In the genomic region with DNA sequence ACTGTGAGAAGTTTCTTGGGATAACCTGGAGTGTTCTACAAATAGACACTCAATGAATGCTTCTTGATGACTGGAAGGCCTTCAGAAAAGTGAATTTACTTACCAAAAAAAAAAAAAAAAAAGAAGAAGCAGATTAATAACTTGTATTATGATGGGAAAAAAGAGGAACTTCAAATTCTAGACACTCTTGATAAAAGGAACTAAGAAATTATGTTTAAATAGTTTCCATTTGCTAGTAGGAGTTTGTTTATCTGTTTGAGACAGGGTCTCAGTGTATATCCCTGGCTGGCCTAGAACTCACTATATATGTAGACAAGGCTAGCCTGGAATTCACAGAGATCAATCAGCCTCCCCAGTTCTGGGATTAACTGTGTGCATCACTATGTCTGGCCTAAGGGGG, we compare ENCODE assay signal across 25 mouse cellular contexts. TPM values are rescaled to one million over a fixed set of nuclear protein-coding genes. Genes with fewer than 3 reads are reported as not detected.
DNase-seq lines count a peak whose midpoint lies in the region; ATAC-seq and TF ChIP-seq lines count a peak whose summit lies in the region.
"Had no signal": no experiment of that assay in that cellular context is flagged by ENCODE, and none has a peak within 500 bp of the region (broad histone marks: within the 10 kb centered on the region; RNA-seq: fewer than 3 reads in every experiment).

No protein-coding gene starts in this region.

- H3K36me3 ChIP-seq in MEL (ENCODE audit: control insufficient read depth in 1 of 2, insufficient read depth in 2 of 2, low read length in 2 of 2): peaks cover 0 to 9% of the 10 kb centered on the region in 2 experiments; a peak in 2 of 4 replicates
- H3K36me3 ChIP-seq in midbrain, embryonic 11.5 days (ENCODE audit: control insufficient read depth, insufficient read depth, low read length): no peaks in the 10 kb centered on the region
- no peaks in the 10 kb centered on the region for H3K36me3 ChIP-seq in hindbrain, embryonic 11.5 days (ENCODE audit: control insufficient read depth, insufficient read depth, low read length)
- H3K36me3 ChIP-seq: forebrain, embryonic 12.5 days; G1E; heart, embryonic 10.5 days; hindbrain, embryonic 10.5 days; hindbrain, embryonic 15.5 days had no signal

- H3K4me2 ChIP-seq in midbrain, embryonic 11.5 days: no peak overlapping the region
- H3K4me2 ChIP-seq in hindbrain, embryonic 11.5 days (replicated peaks; ENCODE audit: low read depth, low read length): no peak overlapping the region
- H3K4me2 ChIP-seq: embryonic facial prominence, embryonic 13.5 days; forebrain, embryonic 12.5 days; hindbrain, embryonic 15.5 days had no signal

- ATAC-seq in common myeloid progenitor, adult 5-6 weeks (replicated peaks; ENCODE audit: low read depth, poor library complexity, severe bottlenecking): peak; percentile 62; the same call in 1 of the 2 replicates
- ATAC-seq in megakaryocyte progenitor cell, adult 5-6 weeks (replicated peaks; ENCODE audit: poor library complexity): peak; percentile 52
- no peak for ATAC-seq in midbrain, embryonic 11.5 days (ENCODE audit: low FRiP score)
- no peak for ATAC-seq in hindbrain, embryonic 11.5 days (ENCODE audit: low FRiP score)
- ATAC-seq in monocyte, adult 5-6 weeks (replicated peaks; ENCODE audit: insufficient number of reproducible peaks, low FRiP score, low TSS enrichment, poor library complexity, severe bottlenecking): no peak; the same call in 1 of the 2 replicates
- ATAC-seq: activated CD4-positive, CD25-positive, alpha-beta regulatory T cell, adult 4 months; CD4-positive, CD25-positive, alpha-beta regulatory T cell, adult 4 months; forebrain, embryonic 16.5 days; intestine, embryonic 16.5 days; Patski had no signal

- H3K9me3 ChIP-seq in MEL (replicated peaks; ENCODE audit: insufficient read depth, low read length): no peaks in the 10 kb centered on the region
- no peaks in the 10 kb centered on the region for H3K9me3 ChIP-seq in midbrain, embryonic 11.5 days (ENCODE audit: control insufficient read depth, low read length)
- H3K9me3 ChIP-seq in hindbrain, embryonic 11.5 days (ENCODE audit: control insufficient read depth, low read length): no peaks in the 10 kb centered on the region
- H3K9me3 ChIP-seq: embryonic facial prominence, embryonic 13.5 days; forebrain, embryonic 12.5 days; G1E; heart, embryonic 10.5 days; hindbrain, embryonic 10.5 days; hindbrain, embryonic 15.5 days had no signal

- H3K9ac ChIP-seq in MEL (ENCODE audit: control insufficient read depth, low read depth, low read length, poor library complexity, severe bottlenecking): no peak overlapping the region
- no peak overlapping the region for H3K9ac ChIP-seq in midbrain, embryonic 11.5 days (ENCODE audit: low read length)
- H3K9ac ChIP-seq in hindbrain, embryonic 11.5 days (ENCODE audit: low read depth, low read length): no peak overlapping the region
- H3K9ac ChIP-seq: embryonic facial prominence, embryonic 13.5 days; forebrain, embryonic 12.5 days; hindbrain, embryonic 15.5 days had no signal

- no peaks in the 10 kb centered on the region for H3K79me2 ChIP-seq in MEL (ENCODE audit: control insufficient read depth, insufficient read depth, low read length, poor library complexity)

- TF ChIP-seq RAD21 in MEL (IDR thresholded peaks at IDR 0.05; ENCODE audit: low read depth, low read length): no peak; the same call in 1 of the 2 replicates

- TF ChIP-seq POLR2A in MEL (IDR thresholded peaks at IDR 0.05; ENCODE audit: control insufficient read depth in 1 of 2, insufficient read depth in 1 of 2, low read depth in 1 of 2, low read length in 2 of 2, poor library complexity in 1 of 2): no peak

- peaks cover 4 to 18% of the 10 kb centered on the region in 2 experiments; a peak in 3 of 4 replicates for H3K4me1 ChIP-seq in MEL (ENCODE audit: control insufficient read depth in 1 of 2, insufficient read depth in 2 of 2, low read length in 2 of 2)
- H3K4me1 ChIP-seq in midbrain, embryonic 11.5 days (ENCODE audit: control insufficient read depth, insufficient read depth, low read length): no peaks in the 10 kb centered on the region
- H3K4me1 ChIP-seq in hindbrain, embryonic 11.5 days (replicated peaks; ENCODE audit: control insufficient read depth, insufficient read depth, low read length): no peaks in the 10 kb centered on the region
- H3K4me1 ChIP-seq: embryonic facial prominence, embryonic 13.5 days; forebrain, embryonic 12.5 days; heart, embryonic 10.5 days; hindbrain, embryonic 10.5 days; hindbrain, embryonic 15.5 days had no signal

- no peak for TF ChIP-seq CTCF in MEL (IDR thresholded peaks at IDR 0.05 in 2 of 3, conservative IDR thresholded peaks at IDR 0.05 in 1 of 3; ENCODE audit: control insufficient read depth in 1 of 3, insufficient read depth in 1 of 3, low read depth in 2 of 3, low read length in 3 of 3, poor library complexity in 1 of 3, severe bottlenecking in 1 of 3)

- peak; percentile 35 for DNase-seq in A20 (ENCODE audit: low read depth, low spot score)
- DNase-seq in MEL (ENCODE audit: low read depth, low spot score): peak; percentile 75
- no peak for DNase-seq in midbrain, embryonic 11.5 days (ENCODE audit: low spot score, missing footprints)
- DNase-seq in hindbrain, embryonic 11.5 days (ENCODE audit: low spot score): no peak
- DNase-seq: adrenal gland, postnatal 14 days; cerebellum, adult 11 months; cerebellum, adult 8-10 months; cerebellum, postnatal 14 days; gastrocnemius, postnatal 14 days; heart, adult 18-20 months; heart, postnatal 10 days had no signal

- no peak overlapping the region for H3K4me3 ChIP-seq in MEL (ENCODE audit: control insufficient read depth in 1 of 2, insufficient read depth in 1 of 2, low read depth in 2 of 2, low read length in 2 of 2)
- H3K4me3 ChIP-seq in midbrain, embryonic 11.5 days (ENCODE audit: low read depth, low read length): no peak overlapping the region
- H3K4me3 ChIP-seq in hindbrain, embryonic 11.5 days (ENCODE audit: low read depth, low read length): no peak overlapping the region
- H3K4me3 ChIP-seq: embryonic facial prominence, embryonic 13.5 days; forebrain, embryonic 12.5 days; heart, embryonic 10.5 days; hindbrain, embryonic 10.5 days; hindbrain, embryonic 15.5 days had no signal

- H3K27ac ChIP-seq in MEL (ENCODE audit: control insufficient read depth, low read depth, low read length): peak overlapping the region; percentile 61
- no peak overlapping the region for H3K27ac ChIP-seq in midbrain, embryonic 11.5 days (ENCODE audit: low read depth, low read length)
- no peak overlapping the region for H3K27ac ChIP-seq in hindbrain, embryonic 11.5 days (ENCODE audit: low read depth, low read length)
- H3K27ac ChIP-seq: embryonic facial prominence, embryonic 13.5 days; forebrain, embryonic 12.5 days; heart, embryonic 10.5 days; hindbrain, embryonic 10.5 days; hindbrain, embryonic 15.5 days had no signal

- no peaks in the 10 kb centered on the region for H3K27me3 ChIP-seq in MEL (ENCODE audit: control insufficient read depth in 1 of 2, insufficient read depth in 2 of 2, low read length in 2 of 2)
- no peaks in the 10 kb centered on the region for H3K27me3 ChIP-seq in midbrain, embryonic 11.5 days (ENCODE audit: control insufficient read depth, insufficient read depth, low read length)
- no peaks in the 10 kb centered on the region for H3K27me3 ChIP-seq in hindbrain, embryonic 11.5 days (ENCODE audit: control insufficient read depth, insufficient read depth, low read length)
- H3K27me3 ChIP-seq: embryonic facial prominence, embryonic 13.5 days; forebrain, embryonic 12.5 days; hindbrain, embryonic 15.5 days; Patski had no signal

- peak; percentile 32 to 71; a peak in 2 of 4 replicates for TF ChIP-seq EP300 in MEL (IDR thresholded peaks at IDR 0.05; ENCODE audit: low read depth in 1 of 2, low read length in 2 of 2)

TF ChIP-seq in MEL, 35 proteins besides CTCF, POLR2A, EP300 and RAD21 (continues in another document):
- TF ChIP-seq MAZ (IDR thresholded peaks at IDR 0.05; ENCODE audit: low read depth, low read length) (no peak), MYC (IDR thresholded peaks at IDR 0.05; ENCODE audit: low read depth, low read length) (no peak), MXI1 (IDR thresholded peaks at IDR 0.05; ENCODE audit: low read depth, low read length) (no peak), ELF1 (IDR thresholded peaks at IDR 0.05; ENCODE audit: low read depth, low read length) (no peak), MYB (IDR thresholded peaks at IDR 0.05; ENCODE audit: low read depth, low read length) (no peak), TAL1 (IDR thresholded peaks at IDR 0.05; ENCODE audit: low read length) (peak; percentile 59; the same call in 1 of the 2 replicates), NRF1 (IDR thresholded peaks at IDR 0.05; ENCODE audit: insufficient read depth, low read depth, low read length, poor library complexity, severe bottlenecking) (no peak), ZNF384 (IDR thresholded peaks at IDR 0.05; ENCODE audit: low read depth, low read length) (peak; percentile 96), SIN3A (IDR thresholded peaks at IDR 0.05; ENCODE audit: low read length) (no peak), USF1 (IDR thresholded peaks at IDR 0.05; ENCODE audit: low read depth, low read length) (no peak), MAFK (IDR thresholded peaks at IDR 0.05; ENCODE audit: borderline replicate concordance, low read depth, low read length) (no peak), MAX (IDR thresholded peaks at IDR 0.05; ENCODE audit: low read length) (no peak)

RNA-seq across cellular contexts. Expression of gene Cfl2, which starts 18.3 kb away (rescaled TPM):
- 5.3 and 5.7 TPM in 2 replicates for total RNA-seq in MEL (2012; rRNA removed)
- polyA plus RNA-seq in MEL (2012; ENCODE audit: insufficient read depth in 1 of 2, insufficient read length in 2 of 2, low read depth in 1 of 2, low replicate concordance in 2 of 2, missing spikeins in 1 of 2): 1 to 10 TPM in 1 of 2 experiments, not detected in 1; 8.8 TPM
- 18.6 and 39.9 TPM in 2 replicates for total RNA-seq in common myeloid progenitor, adult 5-6 weeks (2017)
- total RNA-seq in megakaryocyte progenitor cell, adult 5-6 weeks (2015): 23.1 and 27.3 TPM in 2 replicates
- 20.0 and 20.4 TPM in 2 replicates for total RNA-seq in megakaryocyte progenitor cell, adult 5-6 weeks (2017)
- polyA plus RNA-seq in midbrain, embryonic 11.5 days (2014; fragmentation: Nextera tagmentation; extraction: Ambion mirVana): 278 and 287 TPM in 2 replicates
- polyA plus RNA-seq in hindbrain, embryonic 11.5 days (2014; fragmentation: Nextera tagmentation; extraction: Ambion mirVana): 268 and 275 TPM in 2 replicates
- 33.1 to 51.3 TPM (median 43.5 TPM) in 3 replicates for total RNA-seq in monocyte, adult 5-6 weeks (2017)

RNA-seq across cellular contexts. Expression of gene Snx6, which starts 48.9 kb away (rescaled TPM):
- 42.4 and 46.5 TPM in 2 replicates for total RNA-seq in MEL (2012; rRNA removed)
- polyA plus RNA-seq in MEL (2012; ENCODE audit: insufficient read depth in 1 of 2, insufficient read length in 2 of 2, low read depth in 1 of 2, low replicate concordance in 2 of 2, missing spikeins in 1 of 2): 10 to 100 TPM in 1 of 2 experiments, not detected in 1; 33.7 TPM
- total RNA-seq in common myeloid progenitor, adult 5-6 weeks (2017): 74.9 and 106 TPM in 2 replicates
- total RNA-seq in megakaryocyte progenitor cell, adult 5-6 weeks (2015): 66.3 and 70.5 TPM in 2 replicates
- total RNA-seq in megakaryocyte progenitor cell, adult 5-6 weeks (2017): 71.7 and 80.0 TPM in 2 replicates
- 251 and 261 TPM in 2 replicates for polyA plus RNA-seq in midbrain, embryonic 11.5 days (2014; fragmentation: Nextera tagmentation; extraction: Ambion mirVana)
- 240 and 245 TPM in 2 replicates for polyA plus RNA-seq in hindbrain, embryonic 11.5 days (2014; fragmentation: Nextera tagmentation; extraction: Ambion mirVana)
- 76.5 to 87.3 TPM (median 85.8 TPM) in 3 replicates for total RNA-seq in monocyte, adult 5-6 weeks (2017)

Comparison
In these comparisons a context has a peak if more than half of its experiments do, and no peak if none do; other contexts are left out.
1. DNase-seq: peak in A20 (single experiment) and MEL (single experiment); none in midbrain, embryonic 11.5 days (single experiment) and hindbrain, embryonic 11.5 days (single experiment).
2. ATAC-seq: peak in common myeloid progenitor, adult 5-6 weeks (single experiment) and megakaryocyte progenitor cell, adult 5-6 weeks (single experiment); none in midbrain, embryonic 11.5 days (single experiment), hindbrain, embryonic 11.5 days (single experiment) and monocyte, adult 5-6 weeks (single experiment).